Mouse (Mus musculus): ENCODE results near the gene Cadps.
"Not testable (repeated sequence)": the region's sequence is repeated elsewhere in the genome, so short reads cannot be mapped to it uniquely, and the experiment has no call there.

Gene Cadps

GRCm38 (mm10) chr14:12581657-12582056, 241.2 kb downstream of the Cadps start:
- DNase-seq: no peak

GRCm38 (mm10) chr14:12580786-12581185, 242.1 kb downstream of the Cadps start:
- DNase-seq: no peak

- no peak for DNase-seq
Measured at GRCm38 (mm10) chr14:12578156-12578555, 244.7 kb downstream of the Cadps start.

GRCm38 (mm10) chr14:12577475-12578140, 245.3 kb downstream of the Cadps start:
- no peak for DNase-seq

GRCm38 (mm10) chr14:12575105-12575504, 247.8 kb downstream of the Cadps start:
- peak in 1 of 2 experiments; percentile 7 for DNase-seq

- no peak for DNase-seq
Measured at GRCm38 (mm10) chr14:12574336-12574735, 248.5 kb downstream of the Cadps start.

- DNase-seq: not testable (repeated sequence)
Measured at GRCm38 (mm10) chr14:12561730-12562129, 261.1 kb downstream of the Cadps start.

GRCm38 (mm10) chr14:12560233-12560577, 262.7 kb downstream of the Cadps start:
- no peak for DNase-seq

- no peak for DNase-seq
Measured at GRCm38 (mm10) chr14:12559574-12560232, 263.2 kb downstream of the Cadps start.

- DNase-seq: no peak
Measured at GRCm38 (mm10) chr14:12558920-12559573, 263.8 kb downstream of the Cadps start.

- no peak for DNase-seq
Measured at GRCm38 (mm10) chr14:12554486-12554885, 268.4 kb downstream of the Cadps start.

- DNase-seq: no peak
Measured at GRCm38 (mm10) chr14:12551353-12551752, 271.5 kb downstream of the Cadps start.

- DNase-seq: no peak
Measured at GRCm38 (mm10) chr14:12550931-12551330, 271.9 kb downstream of the Cadps start.

- no peak for DNase-seq
Measured at GRCm38 (mm10) chr14:12549290-12549689, 273.6 kb downstream of the Cadps start.

- no peak for DNase-seq
Measured at GRCm38 (mm10) chr14:12547496-12547895, 275.4 kb downstream of the Cadps start.

- no peak for DNase-seq
Measured at GRCm38 (mm10) chr14:12541733-12542132, 281.1 kb downstream of the Cadps start.

GRCm38 (mm10) chr14:12539071-12539470, 283.8 kb downstream of the Cadps start:
- no peak for DNase-seq

- DNase-seq: peak in 1 of 2 experiments; percentile 17
Measured at GRCm38 (mm10) chr14:12531101-12531500, 291.8 kb downstream of the Cadps start.

- no peak for DNase-seq
Measured at GRCm38 (mm10) chr14:12530554-12530953, 292.3 kb downstream of the Cadps start.

GRCm38 (mm10) chr14:12529961-12530542, 292.8 kb downstream of the Cadps start:
- DNase-seq: peak; percentile 32 to 51

GRCm38 (mm10) chr14:12527296-12527695, 295.6 kb downstream of the Cadps start:
- no peak for DNase-seq

GRCm38 (mm10) chr14:12507018-12507417, 315.9 kb downstream of the Cadps start:
- no peak for DNase-seq

- DNase-seq: no peak
Measured at GRCm38 (mm10) chr14:12504191-12504947, 318.5 kb downstream of the Cadps start.

Measured in lung, postnatal 4 days (tissue).